Mouse (Mus musculus) retina, postnatal 7 days (tissue): ENCODE measurements around the gene Ptpn18.
"Not testable (repeated sequence)": the region's sequence is repeated elsewhere in the genome, so short reads cannot be mapped to it uniquely, and the experiment has no call there.

Source experiments
- DNase-seq: peaks from one replicate; pipeline ENCODE4 v3.0.0-alpha.2; 2012; ENCODE audit warnings: low read depth, low spot score

Gene Ptpn18

GRCm38 (mm10) chr1:34459284-34460060 is at the start of gene Ptpn18:
Gene Ptpn18 (plus strand): TSS chr1:34459762.
- DNase-seq = peak; percentile 78

- DNase-seq = no peak
Observed at GRCm38 (mm10) chr1:34428466-34428865, 31.1 kb upstream of the Ptpn18 start.

GRCm38 (mm10) chr1:34429281-34429680 is 30.3 kb upstream of the Ptpn18 start:
- DNase-seq = no peak

- no peak for DNase-seq
Observed at GRCm38 (mm10) chr1:34430981-34431380, 28.6 kb upstream of the Ptpn18 start.

GRCm38 (mm10) chr1:34431431-34431830 is 28.1 kb upstream of the Ptpn18 start:
- no peak for DNase-seq

GRCm38 (mm10) chr1:34432411-34432775 is 27.2 kb upstream of the Ptpn18 start:
- DNase-seq = no peak

- DNase-seq = peak; percentile 16
Observed at GRCm38 (mm10) chr1:34432776-34433481, 26.6 kb upstream of the Ptpn18 start.

- no peak for DNase-seq
Observed at GRCm38 (mm10) chr1:34433891-34434521, 25.6 kb upstream of the Ptpn18 start.

- DNase-seq = peak; percentile 84
Observed at GRCm38 (mm10) chr1:34434660-34435160, 24.9 kb upstream of the Ptpn18 start.

GRCm38 (mm10) chr1:34435371-34436120 is 24.0 kb upstream of the Ptpn18 start:
- DNase-seq = no peak

- no peak for DNase-seq
Observed at GRCm38 (mm10) chr1:34436374-34436773, 23.2 kb upstream of the Ptpn18 start.

- DNase-seq = not testable (repeated sequence)
Observed at GRCm38 (mm10) chr1:34437366-34437765, 22.2 kb upstream of the Ptpn18 start.

GRCm38 (mm10) chr1:34438381-34439051 is 21.0 kb upstream of the Ptpn18 start:
- no peak for DNase-seq

GRCm38 (mm10) chr1:34439215-34439960 is 20.2 kb upstream of the Ptpn18 start, which contains the start of the genes Ccdc115 and Imp4:
Gene Ccdc115 (minus strand): TSS chr1:34439672.
Gene Imp4 (plus strand): TSS chr1:34439851.
- peak; percentile 98 for DNase-seq

GRCm38 (mm10) chr1:34439961-34440630 is 19.5 kb upstream of the Ptpn18 start:
- DNase-seq = no peak

- no peak for DNase-seq
Observed at GRCm38 (mm10) chr1:34443124-34443523, 16.4 kb upstream of the Ptpn18 start.

GRCm38 (mm10) chr1:34458431-34458830 is 1.1 kb upstream of the Ptpn18 start:
- no peak for DNase-seq

GRCm38 (mm10) chr1:34460061-34460441 is 489 bp downstream of the Ptpn18 start:
- no peak for DNase-seq

GRCm38 (mm10) chr1:34462766-34463165 is 3.2 kb downstream of the Ptpn18 start:
- DNase-seq = peak; percentile 53
